Mouse (Mus musculus) hindbrain, embryonic 12.5 days (tissue): ENCODE data around the gene Mup5. TPM values are rescaled to one million over a fixed set of nuclear protein-coding genes. Genes with fewer than 3 reads are reported as not detected.
"Not testable (repeated sequence)": the region's sequence is repeated elsewhere in the genome, so short reads cannot be mapped to it uniquely, and the experiment has no call there.

ENCODE experiments used
- ATAC-seq: fragments of 200-750 bp; cut with Nextera tagmentation; 2 replicates; pipeline ENCODE4 v1.8.0; 2017; ENCODE audit warnings: moderate TSS enrichment; ENCODE audit not compliant: low FRiP score
- H3K27ac ChIP-seq: fragments of 300-500 bp; sonication (generic); 2 replicates; pipeline ENCODE4 v1.5.1; 2016; ENCODE audit warnings: mild to moderate bottlenecking
- H3K27me3 ChIP-seq: fragments of 300-500 bp; sonication (generic); 2 replicates; pipeline ENCODE4 v1.6.1; 2016; ENCODE audit warnings: mild to moderate bottlenecking
- H3K36me3 ChIP-seq: fragments of 300-500 bp; sonication (generic); 2 replicates; pipeline ENCODE4 v1.6.1; 2016; ENCODE audit warnings: mild to moderate bottlenecking
- H3K4me1 ChIP-seq: fragments of 300-500 bp; sonication (generic); 2 replicates; pipeline ENCODE4 v1.6.1; 2016
- H3K4me2 ChIP-seq: fragments of 300-500 bp; sonication (generic); replicated peaks from 2 replicates; pipeline ENCODE4 v1.6.1; 2016; ENCODE audit warnings: mild to moderate bottlenecking
- H3K4me3 ChIP-seq: fragments of 300-500 bp; sonication (generic); 2 replicates; pipeline ENCODE4 v1.5.1; 2016; ENCODE audit warnings: mild to moderate bottlenecking
- H3K9ac ChIP-seq: fragments of 300-500 bp; sonication (generic); 2 replicates; pipeline ENCODE4 v1.6.1; 2016; ENCODE audit warnings: mild to moderate bottlenecking, moderate library complexity
- H3K9me3 ChIP-seq: fragments of 300-500 bp; sonication (generic); replicated peaks from 2 replicates; pipeline ENCODE4 v1.6.1; 2016; ENCODE audit warnings: mild to moderate bottlenecking
- WGBS: fragments of 180-500 bp; shearing (Covaris S2); methylation state at CpG from one replicate; pipeline ENCODE4 v1.1.7; 2016; 5-methylcytosine and 5-hydroxymethylcytosine counted together
- polyA plus RNA-seq: library from polyadenylated mRNA; unstranded; fragments of >200 nt; fragmentation: Nextera tagmentation; extraction: Ambion mirVana; gene quantifications from 2 replicates; pipeline ENCODE4 v1.2.1, GENCODE M21; 2016

Gene Mup5
- polyA plus RNA-seq: not detected in 2 replicates

GRCm38 (mm10) chr4:61834952-61835708 lies at the start of gene Mup5:
Mup5 (minus strand) TSS chr4:61835233.
- Histone ChIP-seq H3K4me3 (no peak within 1 kb of the TSS), H3K36me3 (no peaks in the 10 kb centered on the region), H3K27me3 (no peaks in the 10 kb centered on the region), H3K9me3 (no peaks in the 10 kb centered on the region), H3K27ac (no peak within 1 kb of the TSS), H3K4me2 (no peak within 1 kb of the TSS), H3K4me1 (no peaks in the 10 kb centered on the region), H3K9ac (no peak within 1 kb of the TSS)
- WGBS: 74% methylated on average over 4 of the region's 4 CpGs
- ATAC-seq: no peak

GRCm38 (mm10) chr4:61858160-61858559 lies 23.1 kb upstream of the Mup5 start:
- H3K4me1 ChIP-seq: no peaks in the 10 kb centered on the region
- no peak overlapping the region for H3K4me2 ChIP-seq
- no peaks in the 10 kb centered on the region for H3K9me3 ChIP-seq
- H3K27me3 ChIP-seq: no peaks in the 10 kb centered on the region
- no peak overlapping the region for H3K4me3 ChIP-seq
- ATAC-seq: no peak
- no peaks in the 10 kb centered on the region for H3K36me3 ChIP-seq
- H3K9ac ChIP-seq: no peak overlapping the region
- H3K27ac ChIP-seq: no peak overlapping the region
- 53% methylated on average over 4 of the region's 4 CpGs for WGBS

- 86% methylated on average over 18 of the region's 18 CpGs for WGBS
- peak; percentile 67; the same call in 1 of the 2 replicates for ATAC-seq
These were observed 21.0 kb upstream of the Mup5 start for GRCm38 (mm10) chr4:61855831-61856698.

GRCm38 (mm10) chr4:61855344-61855743 lies 20.3 kb upstream of the Mup5 start:
- ATAC-seq: no peak
- 91% methylated on average over 6 of the region's 6 CpGs for WGBS
- Histone ChIP-seq H3K4me2 (no peak overlapping the region), H3K4me3 (no peak overlapping the region), H3K36me3 (no peaks in the 10 kb centered on the region), H3K9me3 (no peaks in the 10 kb centered on the region), H3K9ac (no peak overlapping the region), H3K4me1 (no peaks in the 10 kb centered on the region), H3K27me3 (no peaks in the 10 kb centered on the region), H3K27ac (no peak overlapping the region)

More at GRCm38 (mm10) chr4:61855831-61856698, 21.0 kb upstream of the Mup5 start:
- no peaks in the 10 kb centered on the region for H3K27me3 ChIP-seq
- no peaks in the 10 kb centered on the region for H3K36me3 ChIP-seq
- H3K27ac ChIP-seq: no peak overlapping the region
- no peaks in the 10 kb centered on the region for H3K4me1 ChIP-seq
- no peak overlapping the region for H3K4me2 ChIP-seq
- H3K9me3 ChIP-seq: no peaks in the 10 kb centered on the region
- no peak overlapping the region for H3K4me3 ChIP-seq
- H3K9ac ChIP-seq: no peak overlapping the region

- no peak for ATAC-seq
- H3K27me3 ChIP-seq: no peaks in the 10 kb centered on the region
- H3K27ac ChIP-seq: no peak overlapping the region
- no peak overlapping the region for H3K4me2 ChIP-seq
- H3K4me1 ChIP-seq: no peaks in the 10 kb centered on the region
- H3K36me3 ChIP-seq: no peaks in the 10 kb centered on the region
- WGBS: 90% methylated on average over 5 of the region's 5 CpGs
- no peak overlapping the region for H3K9ac ChIP-seq
- no peak overlapping the region for H3K4me3 ChIP-seq
- H3K9me3 ChIP-seq: no peaks in the 10 kb centered on the region
These were observed 9.9 kb upstream of the Mup5 start for GRCm38 (mm10) chr4:61844758-61845455.

- no peak overlapping the region for H3K27ac ChIP-seq
- no peak overlapping the region for H3K4me2 ChIP-seq
- 75% methylated on average over 4 of the region's 4 CpGs for WGBS
- ATAC-seq: no peak
- no peak overlapping the region for H3K9ac ChIP-seq
- H3K36me3 ChIP-seq: no peaks in the 10 kb centered on the region
- H3K4me1 ChIP-seq: no peaks in the 10 kb centered on the region
- H3K9me3 ChIP-seq: peaks cover 5% of the 10 kb centered on the region; the same call in 1 of the 2 replicates
- H3K4me3 ChIP-seq: no peak overlapping the region
- H3K27me3 ChIP-seq: no peaks in the 10 kb centered on the region
These were observed 5.8 kb downstream of the Mup5 start for GRCm38 (mm10) chr4:61829211-61829610.

- H3K4me1 ChIP-seq: no peaks in the 10 kb centered on the region
- H3K9me3 ChIP-seq: peaks cover 12% of the 10 kb centered on the region; the same call in 1 of the 2 replicates
- ATAC-seq: 0 out of 2 replicates have a peak, but pooled peaks have one; percentile 22
- H3K4me3 ChIP-seq: no peak overlapping the region
- H3K36me3 ChIP-seq: no peaks in the 10 kb centered on the region
- no peak overlapping the region for H3K9ac ChIP-seq
- no peaks in the 10 kb centered on the region for H3K27me3 ChIP-seq
- H3K27ac ChIP-seq: no peak overlapping the region
- 89% methylated on average over 15 of the region's 15 CpGs for WGBS
- H3K4me2 ChIP-seq: no peak overlapping the region
These were observed 11.8 kb downstream of the Mup5 start for GRCm38 (mm10) chr4:61823185-61823584.

GRCm38 (mm10) chr4:61822541-61822940 lies 12.5 kb downstream of the Mup5 start:
- not testable (repeated sequence) for ATAC-seq, H3K4me1 ChIP-seq, H3K36me3 ChIP-seq, H3K27ac ChIP-seq, H3K4me3 ChIP-seq, H3K9ac ChIP-seq, H3K27me3 ChIP-seq, H3K4me2 ChIP-seq
- WGBS: 93% methylated on average over 9 of the region's 9 CpGs
- H3K9me3 ChIP-seq: peaks cover 12% of the 10 kb centered on the region; the same call in 1 of the 2 replicates

- H3K4me3 ChIP-seq: no peak overlapping the region
- H3K9me3 ChIP-seq: no peaks in the 10 kb centered on the region
- H3K4me1 ChIP-seq: no peaks in the 10 kb centered on the region
- no peak for ATAC-seq
- no peaks in the 10 kb centered on the region for H3K27me3 ChIP-seq
- no peaks in the 10 kb centered on the region for H3K36me3 ChIP-seq
- H3K27ac ChIP-seq: no peak overlapping the region
- no peak overlapping the region for H3K9ac ChIP-seq
- H3K4me2 ChIP-seq: no peak overlapping the region
- WGBS: 82% methylated on average over 2 of the region's 2 CpGs
These were observed 19.4 kb downstream of the Mup5 start for GRCm38 (mm10) chr4:61815602-61816001.

- Histone ChIP-seq H3K4me1 (no peaks in the 10 kb centered on the region), H3K27ac (no peak overlapping the region), H3K9ac (no peak overlapping the region), H3K9me3 (no peaks in the 10 kb centered on the region), H3K36me3 (no peaks in the 10 kb centered on the region), H3K4me3 (no peak overlapping the region), H3K27me3 (no peaks in the 10 kb centered on the region), H3K4me2 (no peak overlapping the region)
- ATAC-seq: no peak
These were observed 21.6 kb downstream of the Mup5 start for GRCm38 (mm10) chr4:61813435-61813834.

- not testable (repeated sequence) for H3K4me3 ChIP-seq, H3K27me3 ChIP-seq, H3K27ac ChIP-seq, H3K4me2 ChIP-seq, H3K36me3 ChIP-seq, H3K4me1 ChIP-seq, H3K9ac ChIP-seq, ATAC-seq, H3K9me3 ChIP-seq
- 20% methylated on average over 2 of the region's 2 CpGs for WGBS
These were observed 23.8 kb downstream of the Mup5 start for GRCm38 (mm10) chr4:61811193-61811592.

GRCm38 (mm10) chr4:61808926-61809325 lies 26.1 kb downstream of the Mup5 start:
- 88% methylated on average over 3 of the region's 3 CpGs for WGBS
- not testable (repeated sequence) for H3K36me3 ChIP-seq, ATAC-seq, H3K27ac ChIP-seq, H3K4me3 ChIP-seq, H3K9ac ChIP-seq, H3K27me3 ChIP-seq, H3K4me2 ChIP-seq, H3K9me3 ChIP-seq, H3K4me1 ChIP-seq
